Mouse (Mus musculus) hindlimb bud, embryonic 11.5 days (tissue): Measurements from ENCODE around the gene Nfe2l1.
"Not testable (repeated sequence)": the region's sequence is repeated elsewhere in the genome, so short reads cannot be mapped to it uniquely, and the experiment has no call there.

Experiments
- DNase-seq: peaks from one replicate; pipeline ENCODE4 v3.0.0-alpha.2; 2012; ENCODE audit warnings: low read depth, low spot score; ENCODE audit errors: extremely low spot score

Gene Nfe2l1

DNA sequence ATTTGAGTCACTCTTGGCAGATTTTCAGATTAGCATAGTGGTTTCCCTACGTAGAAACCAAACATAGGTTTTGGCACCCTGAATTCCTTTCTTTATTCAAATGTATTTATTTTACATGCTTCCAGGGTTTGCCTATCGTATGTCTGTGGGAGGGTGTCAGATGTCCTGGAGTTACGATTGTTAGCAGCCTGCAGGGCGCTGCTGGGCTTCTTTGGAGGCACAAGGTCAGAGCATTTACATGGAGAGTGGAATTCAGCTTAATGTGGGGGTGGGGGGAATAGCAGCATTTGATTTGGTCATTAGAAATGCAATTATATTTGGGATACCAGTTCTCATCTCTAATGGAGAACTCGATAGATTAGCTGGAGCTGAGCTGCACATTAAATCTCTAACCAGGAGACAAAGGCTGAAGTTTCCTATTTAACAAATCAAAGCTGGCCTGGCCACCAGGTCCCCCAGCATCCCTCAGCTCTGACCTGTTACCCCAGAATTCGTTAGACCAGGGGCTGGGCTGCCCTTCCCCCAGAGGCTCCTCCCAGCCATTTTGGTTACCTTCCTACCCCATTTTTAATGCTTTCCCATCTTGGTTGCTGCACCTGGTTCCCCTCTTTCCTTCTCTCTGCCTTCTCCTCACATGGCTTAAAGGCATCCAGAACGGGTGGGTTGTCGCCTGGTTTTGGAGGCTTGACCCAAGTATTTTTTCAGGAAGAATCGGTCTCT, 42.9 kb downstream of the Nfe2l1 start:
- no peak for DNase-seq

DNA sequence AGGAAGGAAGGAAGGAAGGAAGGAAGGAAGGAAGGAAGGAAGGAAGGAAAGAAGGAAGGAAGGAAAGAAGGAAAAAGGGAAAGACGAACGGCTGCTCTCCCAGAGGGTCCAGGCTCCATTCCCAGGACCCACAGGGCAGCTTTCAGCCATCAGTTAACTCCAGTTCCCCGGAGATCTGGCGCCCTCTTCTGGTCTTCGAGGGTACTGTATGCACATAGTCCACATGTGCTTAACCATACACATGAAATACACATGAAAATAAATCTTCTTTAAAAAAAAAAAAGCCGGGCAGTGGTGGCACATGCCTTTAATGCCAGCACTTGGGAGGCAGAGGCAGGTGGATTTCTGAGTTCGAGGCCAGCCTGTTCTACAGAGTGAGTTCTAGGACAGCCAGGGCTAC, 44.9 kb downstream of the Nfe2l1 start:
- DNase-seq, result peak; percentile 52

DNA sequence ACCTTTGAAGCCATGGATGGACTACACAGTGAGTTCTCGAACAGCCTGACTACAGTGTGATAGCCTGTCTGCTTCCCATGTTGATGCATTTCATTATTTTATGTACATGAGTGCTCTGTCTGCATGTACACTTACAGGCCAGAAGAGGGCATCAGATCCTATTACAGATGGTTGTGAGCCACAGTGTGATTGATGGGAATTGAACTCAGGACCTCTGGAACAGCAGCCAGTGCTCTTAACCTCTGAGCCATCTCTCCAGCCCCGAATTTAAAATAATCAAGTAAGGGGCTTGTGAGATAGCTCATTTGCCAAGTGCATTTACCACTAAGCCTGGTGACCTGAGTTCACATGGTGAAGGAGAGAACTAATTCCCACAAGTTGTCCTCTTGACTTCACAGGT, 48.3 kb downstream of the Nfe2l1 start:
- DNase-seq, result no peak

DNA sequence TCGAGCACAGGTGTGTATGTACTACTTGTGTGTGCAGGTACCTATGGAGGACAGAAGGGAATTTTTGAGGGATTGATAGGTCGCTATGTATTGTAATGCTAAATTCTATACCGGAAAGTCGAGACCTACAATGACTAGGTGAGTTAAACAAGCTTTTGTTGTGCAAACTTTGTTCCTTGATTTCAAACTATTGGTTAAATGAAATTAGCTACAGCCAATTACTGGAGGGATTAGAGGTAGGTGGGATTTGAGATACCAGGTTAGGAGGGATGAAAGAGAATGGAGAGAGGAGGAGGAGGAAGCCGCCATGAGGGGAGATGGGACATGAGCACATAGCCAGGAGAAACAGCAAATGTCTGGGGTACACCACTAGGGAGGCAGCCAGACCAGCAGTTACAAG, 49.5 kb downstream of the Nfe2l1 start:
- no peak for DNase-seq

DNA sequence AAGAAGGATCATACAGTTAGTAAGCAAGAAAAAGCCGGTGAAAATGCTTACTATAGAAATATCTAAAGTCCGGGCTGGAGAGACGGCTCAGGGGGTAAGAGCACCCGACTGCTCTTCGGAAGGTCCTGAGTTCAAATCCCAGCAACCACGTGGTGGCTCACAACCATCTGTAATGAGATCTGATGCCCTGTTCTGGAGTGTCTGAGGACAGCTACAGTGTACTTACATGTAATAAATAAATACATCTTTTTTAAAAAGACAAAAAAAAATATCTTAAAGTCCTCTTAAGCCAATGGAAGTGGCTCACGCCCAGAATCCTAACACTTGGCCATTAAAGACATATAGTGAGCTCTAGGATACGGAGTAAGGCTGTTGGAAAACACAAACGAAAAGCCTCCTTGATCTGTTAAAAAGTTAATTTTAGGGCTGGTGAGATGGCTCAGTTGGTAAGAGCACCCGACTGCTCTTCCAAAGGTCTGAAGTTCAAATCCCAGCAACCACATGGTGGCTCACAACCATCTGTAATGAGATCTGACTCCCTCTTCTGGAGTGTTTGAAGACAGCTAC, 51.6 kb downstream of the Nfe2l1 start:
- not testable (repeated sequence) for DNase-seq

DNA sequence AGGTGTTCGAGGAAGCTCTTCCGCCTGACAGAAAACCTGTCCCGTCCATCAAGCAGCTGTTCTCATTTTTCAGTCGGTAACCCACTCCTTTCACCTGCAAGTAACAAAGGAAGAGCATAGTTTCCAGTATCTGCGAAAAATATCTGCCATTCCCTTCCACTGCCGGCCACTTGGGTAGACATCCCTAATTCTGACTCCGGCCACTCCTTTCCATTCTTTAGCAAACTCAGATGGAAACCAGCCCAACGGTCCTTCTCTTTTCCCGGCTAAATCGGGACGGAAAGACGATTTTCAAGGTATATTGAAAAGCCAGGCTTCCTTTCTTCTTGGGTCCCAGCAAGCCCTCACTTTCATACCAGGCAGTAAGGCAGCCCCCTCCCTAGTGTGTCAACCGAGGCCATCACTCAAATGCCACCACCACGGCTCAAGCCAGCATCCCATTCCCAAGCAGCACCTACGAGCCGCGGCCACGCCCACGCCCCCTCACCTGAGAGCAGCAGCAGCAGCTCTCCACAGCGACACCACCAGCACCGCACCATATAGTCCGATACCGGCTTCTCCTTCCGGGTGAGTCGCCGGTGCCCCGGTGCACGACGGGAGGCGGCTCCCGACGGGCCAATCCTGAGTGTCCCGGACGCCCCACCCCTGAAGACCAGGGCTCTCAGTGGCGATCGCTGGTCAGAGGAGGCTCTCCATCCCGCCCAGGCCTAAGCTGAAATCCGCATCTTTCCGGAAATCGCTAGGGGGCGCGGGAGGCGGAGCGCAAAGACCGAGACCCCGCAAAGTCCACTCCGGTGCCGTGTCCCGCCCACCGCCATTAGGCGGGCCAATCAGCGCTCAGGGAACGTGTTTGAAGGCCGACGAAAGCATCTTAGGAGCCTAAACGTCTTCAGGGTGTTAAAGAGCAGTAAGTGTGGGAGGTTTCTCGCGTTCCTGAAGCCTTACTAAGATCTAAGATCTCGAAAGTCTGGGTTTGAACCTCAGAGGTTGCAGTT, 52.5 kb downstream of the Nfe2l1 start, which contains the start of gene Snx11:
Gene Snx11 (minus strand): TSS at position 592 of the 995 bp plus-strand sequence.
- peak; percentile 96 for DNase-seq

DNA sequence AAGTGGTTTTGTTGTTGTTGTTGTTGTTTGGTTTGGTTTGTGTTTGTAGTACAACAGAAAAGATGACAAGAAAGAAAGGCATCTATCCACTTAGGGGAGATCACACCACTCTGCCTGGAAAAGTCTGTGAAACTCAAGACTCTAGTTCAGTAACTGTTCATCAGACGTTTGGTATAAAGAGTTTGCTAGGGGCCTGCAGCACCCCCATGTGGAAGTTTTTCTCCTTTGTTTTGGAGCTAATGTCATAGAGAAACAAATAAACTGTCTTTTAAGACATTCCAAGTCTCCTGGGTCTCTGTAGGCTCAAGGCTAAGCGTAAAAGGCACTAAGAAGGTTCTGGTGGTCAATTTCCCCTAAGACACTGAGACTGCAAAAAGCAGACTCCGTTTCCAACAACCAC, 53.7 kb downstream of the Nfe2l1 start:
- DNase-seq, result no peak

DNA sequence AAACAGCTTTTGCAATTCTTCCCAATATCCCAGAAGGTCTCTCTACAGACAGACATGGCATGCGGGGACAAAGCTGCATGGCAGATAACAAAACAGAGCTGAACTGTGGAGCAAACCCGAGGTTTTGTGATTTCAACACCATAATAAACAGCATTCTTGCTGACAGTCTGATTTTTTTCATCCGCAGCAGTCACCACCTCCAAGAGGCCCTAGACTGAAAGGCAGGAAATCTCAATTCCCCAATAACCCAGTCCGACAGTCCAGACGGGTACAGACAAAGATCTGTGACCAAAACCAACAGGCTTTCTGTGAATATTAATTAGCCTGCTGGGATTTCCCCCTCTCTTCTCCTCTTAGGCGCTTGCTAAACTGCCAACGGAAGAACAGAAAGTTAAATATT, 54.1 kb downstream of the Nfe2l1 start:
- DNase-seq, result no peak

DNA sequence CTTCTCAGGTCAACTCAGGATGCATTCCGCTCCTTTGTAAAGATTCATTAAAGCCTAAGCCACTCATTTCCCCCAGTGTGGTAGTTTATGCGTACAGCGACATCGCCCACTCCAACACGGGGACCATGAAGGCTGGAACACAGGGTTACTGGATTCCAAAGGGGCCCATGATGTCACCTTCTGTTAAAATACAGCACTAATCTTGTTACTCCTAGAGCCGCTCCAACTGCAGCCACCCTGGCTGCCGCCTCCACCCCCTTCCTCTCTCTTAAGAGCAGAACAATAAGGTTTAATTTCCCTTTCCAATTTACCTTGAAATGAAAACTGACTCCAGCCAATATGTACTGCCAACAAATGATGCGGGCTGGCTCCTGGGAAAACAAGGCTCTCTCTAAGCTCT, 54.7 kb downstream of the Nfe2l1 start:
- DNase-seq, result no peak

DNA sequence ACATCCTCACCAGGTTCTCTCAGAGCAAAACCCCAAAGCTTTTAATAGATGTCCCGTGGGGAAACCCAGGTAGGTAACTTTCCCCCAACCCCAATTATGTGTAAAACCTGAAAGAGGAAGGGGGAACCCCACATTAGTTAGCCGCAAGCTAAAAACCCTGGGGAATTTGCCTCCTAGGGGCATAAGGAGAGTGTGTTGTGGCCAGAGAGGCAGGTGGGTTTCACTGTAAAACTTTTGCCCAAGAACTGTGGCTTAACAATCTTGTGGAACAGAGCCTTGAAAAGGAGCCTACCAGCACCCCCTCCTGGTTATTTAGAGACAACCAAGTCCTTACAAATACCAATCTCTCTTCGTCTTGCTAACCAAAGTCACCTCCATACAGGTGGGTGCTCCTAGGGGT, 55.2 kb downstream of the Nfe2l1 start:
- DNase-seq, result no peak

DNA sequence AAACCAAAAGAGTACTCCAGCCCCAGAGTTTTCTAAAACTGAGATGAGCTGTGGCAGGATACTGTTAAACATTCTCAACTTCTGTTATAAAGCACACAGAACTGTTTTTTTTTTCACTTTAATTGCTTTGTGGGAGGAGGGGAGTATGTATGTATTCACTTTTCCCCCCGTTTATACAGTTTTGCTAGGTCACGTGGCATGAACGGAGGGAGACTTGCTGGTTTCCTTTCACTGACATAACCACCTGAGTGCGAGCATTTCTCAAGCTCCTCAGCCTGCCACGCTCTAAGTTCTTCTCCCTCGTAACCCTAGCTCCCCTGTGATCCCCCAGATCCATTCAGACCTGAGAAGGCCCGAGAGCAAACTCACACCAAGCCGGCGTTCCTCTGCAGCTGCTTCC, 57.4 kb downstream of the Nfe2l1 start:
- DNase-seq, result no peak

DNA sequence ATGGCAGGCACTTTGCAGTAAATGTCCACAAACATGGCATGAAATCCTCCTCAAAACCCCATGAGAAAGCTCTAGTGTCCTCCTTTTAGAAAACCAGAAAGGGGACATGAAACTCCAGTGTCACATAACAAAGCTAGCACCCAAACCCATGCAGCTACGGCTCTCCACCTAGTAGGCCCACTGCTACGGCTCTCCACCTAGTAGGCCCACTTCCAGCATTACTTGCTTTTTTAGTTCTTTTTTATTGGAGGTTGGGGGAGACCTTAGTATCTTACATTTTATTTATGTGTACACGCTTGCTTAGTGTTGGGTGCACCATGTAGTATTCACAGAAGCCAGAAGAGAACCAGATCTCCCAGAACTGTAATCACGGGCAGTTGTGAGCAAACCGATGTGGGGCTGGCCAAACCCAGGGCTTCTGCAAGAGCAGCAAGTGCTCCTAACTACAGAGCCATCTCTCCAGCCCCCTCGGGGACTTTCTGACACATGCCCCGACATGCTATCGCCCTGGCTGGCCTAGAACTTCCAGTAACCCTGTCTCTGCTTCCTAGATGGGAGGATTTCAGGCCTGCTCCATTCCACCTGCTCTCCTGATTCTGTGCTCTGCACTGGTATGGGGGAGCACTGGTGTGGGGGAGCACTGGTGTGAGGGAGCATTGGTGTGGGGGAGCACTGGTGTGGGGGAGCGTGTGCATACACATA, 58.3 kb downstream of the Nfe2l1 start:
- DNase-seq, result no peak

DNA sequence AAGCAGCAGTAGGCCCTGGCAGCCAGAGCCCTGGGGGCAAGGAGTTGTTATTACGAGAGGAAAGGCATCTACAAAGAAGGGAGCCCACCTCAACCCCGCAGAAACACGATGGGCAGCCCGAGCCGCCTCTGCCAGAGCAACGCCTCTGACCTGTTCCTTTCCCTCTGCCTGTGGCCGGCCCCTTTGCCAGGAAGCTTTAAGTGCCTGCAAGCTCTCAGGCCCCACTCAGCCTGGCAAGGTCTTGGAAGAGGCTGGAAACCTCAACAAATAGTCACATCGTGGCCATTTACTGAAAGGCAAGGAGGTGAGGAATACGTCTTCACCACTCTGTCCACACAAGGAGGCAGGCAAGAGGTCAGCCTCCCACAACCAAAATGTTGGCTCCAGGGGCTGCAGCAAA, 61.5 kb downstream of the Nfe2l1 start:
- DNase-seq, result no peak
